Mouse (Mus musculus): ENCODE results near the gene Rbm28. TPM values are rescaled to one million over a fixed set of nuclear protein-coding genes. Genes with fewer than 3 reads are reported as not detected.

Rbm28 gene
- total and polyA plus RNA-seq, 2 experiments, result 3.3 to 8.0 TPM

DNA sequence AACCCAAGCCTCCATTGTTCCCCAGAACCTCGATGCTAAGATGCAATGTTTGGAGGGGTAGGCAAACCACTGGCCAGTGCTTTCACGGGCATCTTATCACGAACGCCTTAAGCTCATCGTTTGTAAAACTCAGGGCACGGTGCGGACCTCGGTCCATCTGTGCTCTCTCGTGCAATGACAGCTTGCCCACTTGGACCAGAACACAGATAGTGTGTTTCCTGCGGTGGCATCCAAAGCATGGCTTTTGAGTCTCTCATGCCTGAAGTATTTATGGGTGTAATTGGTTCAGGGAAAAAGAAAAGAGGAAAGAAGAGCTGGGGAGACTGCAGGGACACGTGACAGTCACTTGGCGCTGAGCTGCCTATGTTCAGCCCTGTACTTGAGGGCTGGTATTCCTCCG is 44.8 kb downstream of the Rbm28 start:
- TF ChIP-seq CTCF (IDR thresholded peaks at IDR 0.05; ENCODE audit: low read depth, low read length), result no peak
- TF ChIP-seq POLR2A (IDR thresholded peaks at IDR 0.05; ENCODE audit: extremely low read depth, insufficient read depth, low read length), result no peak
- H3K36me3 ChIP-seq (ENCODE audit: control insufficient read depth, insufficient read depth, low read length), result peaks cover 4% of the 10 kb centered on the region
- H3K27ac ChIP-seq (replicated peaks; ENCODE audit: insufficient read depth, low read depth, low read length), result no peak overlapping the region
- H3K79me2 ChIP-seq (ENCODE audit: control insufficient read depth, insufficient read depth, low read length), result no peaks in the 10 kb centered on the region
- no peaks in the 10 kb centered on the region for H3K27me3 ChIP-seq (ENCODE audit: control insufficient read depth, insufficient read depth, low read length)
- DNase-seq (ENCODE audit: extremely low read depth, low read depth, low spot score), result no peak
- no peak overlapping the region for H3K9ac ChIP-seq (ENCODE audit: low read depth, low read length)
- 89% methylated on average over 13 of the region's 13 CpGs for WGBS
- H3K4me3 ChIP-seq (ENCODE audit: insufficient read depth, low read depth, low read length), result no peak overlapping the region
- peaks cover 3% of the 10 kb centered on the region; the same call in 1 of the 2 replicates for H3K4me1 ChIP-seq (ENCODE audit: control insufficient read depth, insufficient read depth, low read length)

DNA sequence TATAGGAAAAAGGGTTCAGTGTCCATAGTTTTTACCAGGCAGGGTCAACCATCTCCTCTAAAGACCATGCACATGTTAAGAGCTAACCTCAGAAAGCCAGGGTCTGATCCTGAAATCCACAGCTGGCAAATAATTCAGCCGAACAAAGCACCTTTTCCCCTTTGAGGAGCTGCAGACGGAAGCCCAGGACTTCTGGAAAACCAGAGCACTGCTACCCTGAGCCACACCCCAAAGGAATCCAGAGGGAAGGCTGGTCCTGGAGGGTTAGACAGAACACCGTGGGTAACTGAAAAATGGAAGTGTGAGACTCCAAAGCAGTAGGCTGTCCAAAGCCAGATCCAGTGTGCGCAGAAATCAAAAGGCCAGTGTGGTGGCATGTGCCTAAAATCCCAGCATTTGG is 45.8 kb downstream of the Rbm28 start:
- Histone ChIP-seq H3K79me2 (ENCODE audit: control insufficient read depth, insufficient read depth, low read length) (no peaks in the 10 kb centered on the region), H3K4me3 (ENCODE audit: insufficient read depth, low read depth, low read length) (no peak overlapping the region), H3K27me3 (ENCODE audit: control insufficient read depth, insufficient read depth, low read length) (no peaks in the 10 kb centered on the region), H3K4me1 (ENCODE audit: control insufficient read depth, insufficient read depth, low read length) (peaks cover 3% of the 10 kb centered on the region; the same call in 1 of the 2 replicates), H3K27ac (replicated peaks; ENCODE audit: insufficient read depth, low read depth, low read length) (no peak overlapping the region), H3K9ac (ENCODE audit: low read depth, low read length) (no peak overlapping the region), H3K36me3 (ENCODE audit: control insufficient read depth, insufficient read depth, low read length) (no peaks in the 10 kb centered on the region)
- WGBS, result 85% methylated on average over 4 of the region's 4 CpGs
- no peak for TF ChIP-seq CTCF (IDR thresholded peaks at IDR 0.05; ENCODE audit: low read depth, low read length)
- no peak for TF ChIP-seq POLR2A (IDR thresholded peaks at IDR 0.05; ENCODE audit: extremely low read depth, insufficient read depth, low read length)
- no peak for DNase-seq (ENCODE audit: extremely low read depth, low read depth, low spot score)

DNA sequence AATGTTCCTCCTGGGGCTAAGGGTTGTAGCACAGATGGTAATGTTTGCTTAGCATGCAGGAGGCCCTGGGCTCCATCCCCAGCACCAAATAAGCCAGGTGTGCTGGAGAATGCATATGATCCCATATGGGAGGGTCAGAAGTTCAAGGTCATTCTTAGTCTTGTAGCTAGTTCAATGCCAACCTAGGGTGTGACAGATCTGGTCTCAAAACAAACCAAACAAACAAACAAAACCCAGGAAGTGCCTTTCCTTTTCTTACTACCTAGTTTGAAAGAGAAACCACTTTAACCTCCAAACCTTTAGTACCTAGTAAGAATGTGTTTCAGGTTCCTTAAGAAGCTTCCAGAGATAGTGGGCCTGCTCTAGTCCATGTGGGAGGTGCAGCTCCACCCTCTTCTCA is 46.6 kb downstream of the Rbm28 start:
- no peaks in the 10 kb centered on the region for H3K79me2 ChIP-seq (ENCODE audit: control insufficient read depth, insufficient read depth, low read length)
- H3K9ac ChIP-seq (ENCODE audit: low read depth, low read length), result no peak overlapping the region
- no peak for TF ChIP-seq CTCF (IDR thresholded peaks at IDR 0.05; ENCODE audit: low read depth, low read length)
- no peak for TF ChIP-seq POLR2A (IDR thresholded peaks at IDR 0.05; ENCODE audit: extremely low read depth, insufficient read depth, low read length)
- no peaks in the 10 kb centered on the region for H3K27me3 ChIP-seq (ENCODE audit: control insufficient read depth, insufficient read depth, low read length)
- no peak overlapping the region for H3K4me3 ChIP-seq (ENCODE audit: insufficient read depth, low read depth, low read length)
- DNase-seq (ENCODE audit: extremely low read depth, low read depth, low spot score), result no peak
- H3K36me3 ChIP-seq (ENCODE audit: control insufficient read depth, insufficient read depth, low read length), result no peaks in the 10 kb centered on the region
- H3K27ac ChIP-seq (replicated peaks; ENCODE audit: insufficient read depth, low read depth, low read length), result no peak overlapping the region
- H3K4me1 ChIP-seq (ENCODE audit: control insufficient read depth, insufficient read depth, low read length), result peaks cover 3% of the 10 kb centered on the region; the same call in 1 of the 2 replicates

DNA sequence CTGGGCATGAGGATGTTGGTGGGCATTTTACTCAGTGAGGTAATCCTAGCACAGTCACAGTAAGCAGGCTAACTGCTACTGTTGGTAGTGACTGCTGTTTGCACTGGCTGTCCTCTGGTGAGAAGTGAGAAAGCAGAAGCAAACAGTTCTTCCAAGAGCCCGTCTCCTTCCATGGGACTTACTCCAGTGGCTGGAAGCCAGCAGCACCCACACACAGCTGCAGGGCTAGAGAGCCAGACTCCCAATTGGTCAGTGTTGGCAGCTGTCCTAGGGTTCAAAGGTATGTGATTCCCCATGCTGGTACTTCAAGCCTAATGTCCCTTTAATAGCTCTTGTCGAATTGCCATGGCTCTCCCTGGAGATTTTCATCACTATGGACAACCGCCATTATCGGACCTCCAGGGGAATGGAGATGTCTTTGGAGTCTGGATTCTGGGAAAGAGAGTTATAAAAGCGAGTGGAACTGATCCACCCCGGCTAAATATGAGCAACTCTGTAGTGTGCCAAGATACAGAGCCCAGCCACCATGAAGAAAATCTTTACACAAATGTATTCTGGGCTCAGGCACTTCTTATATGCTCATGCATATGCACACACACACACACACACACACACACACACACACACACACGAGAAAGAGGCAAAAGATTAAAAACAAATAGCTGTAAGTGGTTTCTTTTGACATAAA is 47.2 kb downstream of the Rbm28 start:
- DNase-seq (ENCODE audit: extremely low read depth, low read depth, low spot score), result peak; percentile 93
- H3K9ac ChIP-seq (ENCODE audit: low read depth, low read length), result no peak overlapping the region
- WGBS, result 37% methylated on average over 7 of the region's 7 CpGs
- H3K27me3 ChIP-seq (ENCODE audit: control insufficient read depth, insufficient read depth, low read length), result no peaks in the 10 kb centered on the region
- H3K36me3 ChIP-seq (ENCODE audit: control insufficient read depth, insufficient read depth, low read length), result no peaks in the 10 kb centered on the region
- no peak overlapping the region for H3K27ac ChIP-seq (replicated peaks; ENCODE audit: insufficient read depth, low read depth, low read length)
- no peak overlapping the region for H3K4me3 ChIP-seq (ENCODE audit: insufficient read depth, low read depth, low read length)
- TF ChIP-seq CTCF (IDR thresholded peaks at IDR 0.05; ENCODE audit: low read depth, low read length) (no peak), POLR2A (IDR thresholded peaks at IDR 0.05; ENCODE audit: extremely low read depth, insufficient read depth, low read length) (no peak)
- H3K4me1 ChIP-seq (ENCODE audit: control insufficient read depth, insufficient read depth, low read length), result peaks cover 3% of the 10 kb centered on the region; the same call in 1 of the 2 replicates
- no peaks in the 10 kb centered on the region for H3K79me2 ChIP-seq (ENCODE audit: control insufficient read depth, insufficient read depth, low read length)

DNA sequence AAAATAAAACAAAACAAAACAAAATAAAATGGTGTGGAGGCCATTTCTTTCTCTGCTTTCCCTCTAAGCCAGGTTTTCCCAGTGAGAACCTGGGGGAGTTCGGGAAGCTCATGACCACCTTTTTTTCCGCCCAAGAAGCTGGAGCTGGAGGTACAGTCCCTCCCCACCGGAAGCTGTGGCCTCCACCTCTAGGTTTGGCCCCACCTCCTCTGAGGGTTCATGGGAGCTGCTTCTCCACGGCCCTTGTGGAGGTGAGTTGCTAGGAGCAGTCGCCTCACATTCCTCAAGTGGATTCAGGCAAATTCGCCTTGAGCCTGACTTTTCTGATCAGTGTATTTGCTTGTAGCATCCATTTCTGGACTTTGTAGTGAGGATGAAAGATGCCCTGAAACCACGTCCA is 49.0 kb downstream of the Rbm28 start:
- Histone ChIP-seq H3K9ac (ENCODE audit: low read depth, low read length) (no peak overlapping the region), H3K27ac (replicated peaks; ENCODE audit: insufficient read depth, low read depth, low read length) (no peak overlapping the region), H3K79me2 (ENCODE audit: control insufficient read depth, insufficient read depth, low read length) (no peaks in the 10 kb centered on the region), H3K4me1 (ENCODE audit: control insufficient read depth, insufficient read depth, low read length) (peaks cover 3% of the 10 kb centered on the region; the same call in 1 of the 2 replicates), H3K27me3 (ENCODE audit: control insufficient read depth, insufficient read depth, low read length) (no peaks in the 10 kb centered on the region), H3K4me3 (ENCODE audit: insufficient read depth, low read depth, low read length) (no peak overlapping the region), H3K36me3 (ENCODE audit: control insufficient read depth, insufficient read depth, low read length) (no peaks in the 10 kb centered on the region)
- WGBS, result 91% methylated on average over 7 of the region's 7 CpGs
- no peak for TF ChIP-seq CTCF (IDR thresholded peaks at IDR 0.05; ENCODE audit: low read depth, low read length)
- no peak for TF ChIP-seq POLR2A (IDR thresholded peaks at IDR 0.05; ENCODE audit: extremely low read depth, insufficient read depth, low read length)
- DNase-seq (ENCODE audit: extremely low read depth, low read depth, low spot score), result no peak

DNA sequence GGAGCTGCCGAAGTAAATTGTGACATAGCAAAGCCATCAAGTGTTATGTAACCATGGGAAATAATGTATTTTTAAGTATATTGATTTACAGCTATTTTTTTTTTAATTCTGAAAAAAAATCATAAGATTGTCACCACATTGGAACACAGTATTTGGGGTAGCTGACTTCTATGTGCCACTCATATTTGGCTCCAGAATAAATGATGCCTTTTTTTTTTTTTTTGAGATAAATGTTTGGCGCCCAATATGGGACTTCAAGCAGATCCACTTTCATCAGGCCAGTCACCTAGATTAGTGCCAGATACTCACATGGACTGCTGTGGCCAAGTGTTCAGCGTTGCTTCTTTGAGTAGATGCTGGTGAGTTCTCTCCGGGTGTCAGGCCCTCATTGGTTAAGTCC is 53.3 kb downstream of the Rbm28 start:
- no peaks in the 10 kb centered on the region for H3K79me2 ChIP-seq (ENCODE audit: control insufficient read depth, insufficient read depth, low read length)
- H3K27ac ChIP-seq (replicated peaks; ENCODE audit: insufficient read depth, low read depth, low read length), result no peak overlapping the region
- no peak overlapping the region for H3K9ac ChIP-seq (ENCODE audit: low read depth, low read length)
- TF ChIP-seq POLR2A (IDR thresholded peaks at IDR 0.05; ENCODE audit: extremely low read depth, insufficient read depth, low read length) (no peak), CTCF (IDR thresholded peaks at IDR 0.05; ENCODE audit: low read depth, low read length) (no peak)
- 93% methylated on average over 4 of the region's 4 CpGs for WGBS
- H3K27me3 ChIP-seq (ENCODE audit: control insufficient read depth, insufficient read depth, low read length), result no peaks in the 10 kb centered on the region
- no peaks in the 10 kb centered on the region for H3K4me1 ChIP-seq (ENCODE audit: control insufficient read depth, insufficient read depth, low read length)
- H3K4me3 ChIP-seq (ENCODE audit: insufficient read depth, low read depth, low read length), result no peak overlapping the region
- no peaks in the 10 kb centered on the region for H3K36me3 ChIP-seq (ENCODE audit: control insufficient read depth, insufficient read depth, low read length)
- DNase-seq (ENCODE audit: extremely low read depth, low read depth, low spot score), result no peak
